Mouse (Mus musculus) urinary bladder, postnatal 36 days (tissue): ENCODE measurements around the gene Nr1i2.
"Not testable (repeated sequence)": the region's sequence is repeated elsewhere in the genome, so short reads cannot be mapped to it uniquely, and the experiment has no call there.

ENCODE experiments used
- DNase-seq, 2 experiments: peaks; one replicate each; pipeline ENCODE4 v3.0.0; 2022; ENCODE audit warnings: low spot score in 2 of 2, mixed read lengths in 1 of 2

The Nr1i2 gene

GRCm38 (mm10) chr16:38294685-38295348, at the start of gene Nr1i2:
Nr1i2 (minus strand) TSS chr16:38294824.
- DNase-seq: no peak

GRCm38 (mm10) chr16:38341396-38342324, 47.0 kb upstream of the Nr1i2 start, which contains the start of gene Maats1:
Maats1 (minus strand) TSS chr16:38342143.
- peak; percentile 52 to 77 for DNase-seq

- not testable (repeated sequence) for DNase-seq
Measured at GRCm38 (mm10) chr16:38338077-38338476, 43.5 kb upstream of the Nr1i2 start.

- DNase-seq: no peak
Measured at GRCm38 (mm10) chr16:38334431-38334830, 39.8 kb upstream of the Nr1i2 start.

- no peak for DNase-seq
Measured at GRCm38 (mm10) chr16:38329340-38329739, 34.7 kb upstream of the Nr1i2 start.

- DNase-seq: no peak
Measured at GRCm38 (mm10) chr16:38326778-38327397, 32.3 kb upstream of the Nr1i2 start.

- DNase-seq: no peak
Measured at GRCm38 (mm10) chr16:38324311-38324710, 29.7 kb upstream of the Nr1i2 start.

GRCm38 (mm10) chr16:38321452-38321935, 26.9 kb upstream of the Nr1i2 start:
- peak in 1 of 2 experiments; percentile 13 for DNase-seq

GRCm38 (mm10) chr16:38319087-38319486, 24.5 kb upstream of the Nr1i2 start:
- DNase-seq: no peak

- no peak for DNase-seq
Measured at GRCm38 (mm10) chr16:38318492-38318891, 23.9 kb upstream of the Nr1i2 start.

- DNase-seq: no peak
Measured at GRCm38 (mm10) chr16:38308195-38308594, 13.6 kb upstream of the Nr1i2 start.

- DNase-seq: no peak
Measured at GRCm38 (mm10) chr16:38307651-38308050, 13.0 kb upstream of the Nr1i2 start.

GRCm38 (mm10) chr16:38307221-38307605, 12.6 kb upstream of the Nr1i2 start:
- DNase-seq: no peak

- no peak for DNase-seq
Measured at GRCm38 (mm10) chr16:38306571-38307220, 12.1 kb upstream of the Nr1i2 start.

GRCm38 (mm10) chr16:38304460-38305194, 10.0 kb upstream of the Nr1i2 start:
- DNase-seq: peak in 1 of 2 experiments; percentile 27

GRCm38 (mm10) chr16:38302367-38302766, 7.7 kb upstream of the Nr1i2 start:
- no peak for DNase-seq

GRCm38 (mm10) chr16:38298410-38298809, 3.8 kb upstream of the Nr1i2 start:
- no peak for DNase-seq

- peak; percentile 10 for DNase-seq
Measured at GRCm38 (mm10) chr16:38295349-38295930, 816 bp upstream of the Nr1i2 start.

- no peak for DNase-seq
Measured at GRCm38 (mm10) chr16:38290151-38290550, 4.5 kb downstream of the Nr1i2 start.

GRCm38 (mm10) chr16:38288851-38289250, 5.8 kb downstream of the Nr1i2 start:
- DNase-seq: no peak
